In genomic region chr16:72963782-72964181, GRCm38 (mm10) we compare ENCODE assay signal across 25 mouse cellular contexts.
DNase-seq lines count a peak whose midpoint lies in the region; ATAC-seq and TF ChIP-seq lines count a peak whose summit lies in the region.
"Had no signal": no experiment of that assay in that cellular context is flagged by ENCODE, and none has a peak within 500 bp of the region (broad histone marks: within the 10 kb centered on the region; RNA-seq: fewer than 3 reads in every experiment).

No protein-coding gene starts in this region.

- no peak overlapping the region for H3K27ac ChIP-seq in hindbrain, postnatal 0 days
- H3K27ac ChIP-seq in hindbrain, embryonic 16.5 days (ENCODE audit: low read depth, low read length): no peak overlapping the region
- H3K27ac ChIP-seq in lung, embryonic 14.5 days (ENCODE audit: low read depth): no peak overlapping the region
- H3K27ac ChIP-seq: hindbrain, embryonic 12.5 days; limb, embryonic 12.5 days; liver, embryonic 15.5 days; macrophage had no signal

- no peak overlapping the region for H3K4me3 ChIP-seq in hindbrain, postnatal 0 days (ENCODE audit: low read length)
- H3K4me3 ChIP-seq in hindbrain, embryonic 16.5 days (ENCODE audit: low read length): no peak overlapping the region
- no peak overlapping the region for H3K4me3 ChIP-seq in lung, embryonic 14.5 days (ENCODE audit: low read depth, low read length)
- H3K4me3 ChIP-seq: hindbrain, embryonic 12.5 days; limb, embryonic 12.5 days; liver, embryonic 15.5 days had no signal

- ATAC-seq in hindbrain, postnatal 0 days: no peak
- ATAC-seq in hindbrain, embryonic 16.5 days: no peak
- no peak for ATAC-seq in lung, embryonic 14.5 days (ENCODE audit: insufficient read depth)
- ATAC-seq: activated CD4-positive, CD25-positive, alpha-beta regulatory T cell, adult 4 months; forebrain, embryonic 14.5 days had no signal

- no peaks in the 10 kb centered on the region for H3K27me3 ChIP-seq in hindbrain, postnatal 0 days (ENCODE audit: insufficient read depth, low read length)
- H3K27me3 ChIP-seq in hindbrain, embryonic 16.5 days (replicated peaks; ENCODE audit: control insufficient read depth, insufficient read depth, low read length): no peaks in the 10 kb centered on the region
- H3K27me3 ChIP-seq in lung, embryonic 14.5 days (ENCODE audit: insufficient read depth, low read length): no peaks in the 10 kb centered on the region
- H3K27me3 ChIP-seq: hindbrain, embryonic 12.5 days; limb, embryonic 12.5 days; liver, embryonic 15.5 days had no signal

- 0 out of 2 replicates have a peak, but pooled peaks have one; percentile 7 for TF ChIP-seq CTCF in hindbrain, postnatal 0 days (IDR thresholded peaks at IDR 0.05; ENCODE audit: low read depth)
- TF ChIP-seq CTCF in lung, embryonic 14.5 days (IDR thresholded peaks at IDR 0.05; ENCODE audit: low read depth): peak; percentile 16; the same call in 1 of the 2 replicates

- WGBS in hindbrain, postnatal 0 days: 95% methylated on average over 3 of the region's 3 CpGs
- 96% methylated on average over 3 of the region's 3 CpGs for WGBS in hindbrain, embryonic 16.5 days
- 95% methylated on average over 3 of the region's 3 CpGs for WGBS in lung, embryonic 14.5 days

- H3K4me1 ChIP-seq in hindbrain, postnatal 0 days (ENCODE audit: insufficient read depth, low read length): no peaks in the 10 kb centered on the region
- H3K4me1 ChIP-seq in hindbrain, embryonic 16.5 days (ENCODE audit: control insufficient read depth, insufficient read depth, low read depth, low read length): no peaks in the 10 kb centered on the region
- no peaks in the 10 kb centered on the region for H3K4me1 ChIP-seq in lung, embryonic 14.5 days (ENCODE audit: insufficient read depth)
- H3K4me1 ChIP-seq: limb, embryonic 12.5 days; liver, embryonic 15.5 days had no signal

- no peak overlapping the region for H3K9ac ChIP-seq in hindbrain, postnatal 0 days (replicated peaks; ENCODE audit: low read length)
- H3K9ac ChIP-seq in hindbrain, embryonic 16.5 days (ENCODE audit: low read depth, low read length): no peak overlapping the region
- no peak overlapping the region for H3K9ac ChIP-seq in lung, embryonic 14.5 days
- H3K9ac ChIP-seq: hindbrain, embryonic 12.5 days; limb, embryonic 12.5 days; liver, embryonic 15.5 days had no signal

- DNase-seq in hindbrain, postnatal 0 days (ENCODE audit: low spot score): no peak
- no peak for DNase-seq in lung, embryonic 14.5 days
- no peak for DNase-seq in lung, postnatal 4 days
- DNase-seq in ES-CJ7 (ENCODE audit: low read depth, low spot score): peak; percentile 50
- peak; percentile 32 for DNase-seq in ZHBTc4 (ENCODE audit: low read depth, low spot score)
- no peak for DNase-seq in cerebellum, adult 9-10 months
- DNase-seq: adrenal gland, adult 8-10 months; B cell, adult 2 months; cerebellum, adult 8-10 months; cerebellum, postnatal 36 days; gastrocnemius, postnatal 25 days; heart, postnatal 36 days; kidney, adult 2 months; kidney, postnatal 4 days; midbrain, embryonic 14.5 days; spleen, adult 18-20 months; thymus, adult 18-20 months; thymus, postnatal 36 days had no signal

- H3K36me3 ChIP-seq in hindbrain, postnatal 0 days (ENCODE audit: insufficient read depth, low read length): peaks cover 6% of the 10 kb centered on the region; the same call in 1 of the 2 replicates
- H3K36me3 ChIP-seq in hindbrain, embryonic 16.5 days (ENCODE audit: control insufficient read depth, insufficient read depth, low read length): peaks cover 2% of the 10 kb centered on the region; the same call in 1 of the 2 replicates
- no peaks in the 10 kb centered on the region; the same call in 1 of the 2 replicates for H3K36me3 ChIP-seq in lung, embryonic 14.5 days (ENCODE audit: insufficient read depth)

- H3K4me2 ChIP-seq in hindbrain, postnatal 0 days (ENCODE audit: low read depth, low read length): no peak overlapping the region
- no peak overlapping the region for H3K4me2 ChIP-seq in hindbrain, embryonic 16.5 days (ENCODE audit: low read length)
- no peak overlapping the region for H3K4me2 ChIP-seq in lung, embryonic 14.5 days
- H3K4me2 ChIP-seq: hindbrain, embryonic 12.5 days; limb, embryonic 12.5 days; liver, embryonic 15.5 days had no signal

- no peaks in the 10 kb centered on the region for H3K9me3 ChIP-seq in hindbrain, postnatal 0 days (ENCODE audit: low read length)
- H3K9me3 ChIP-seq in hindbrain, embryonic 16.5 days (ENCODE audit: control insufficient read depth, low read length): no peaks in the 10 kb centered on the region
- no peaks in the 10 kb centered on the region for H3K9me3 ChIP-seq in lung, embryonic 14.5 days (ENCODE audit: low read depth, low read length)
- H3K9me3 ChIP-seq: limb, embryonic 12.5 days; liver, embryonic 15.5 days had no signal

Comparison
In these comparisons a context has a peak if more than half of its experiments do, and no peak if none do; other contexts are left out.
1. DNase-seq: peak in ES-CJ7 (single experiment) and ZHBTc4 (single experiment); none in hindbrain, postnatal 0 days (single experiment), lung, embryonic 14.5 days (single experiment), lung, postnatal 4 days (0 of 2) and cerebellum, adult 9-10 months (single experiment).